Mouse (Mus musculus): Measurements from ENCODE around the gene Cpm.
"Not testable (repeated sequence)": the region's sequence is repeated elsewhere in the genome, so short reads cannot be mapped to it uniquely, and the experiment has no call there.

Cpm gene

DNA sequence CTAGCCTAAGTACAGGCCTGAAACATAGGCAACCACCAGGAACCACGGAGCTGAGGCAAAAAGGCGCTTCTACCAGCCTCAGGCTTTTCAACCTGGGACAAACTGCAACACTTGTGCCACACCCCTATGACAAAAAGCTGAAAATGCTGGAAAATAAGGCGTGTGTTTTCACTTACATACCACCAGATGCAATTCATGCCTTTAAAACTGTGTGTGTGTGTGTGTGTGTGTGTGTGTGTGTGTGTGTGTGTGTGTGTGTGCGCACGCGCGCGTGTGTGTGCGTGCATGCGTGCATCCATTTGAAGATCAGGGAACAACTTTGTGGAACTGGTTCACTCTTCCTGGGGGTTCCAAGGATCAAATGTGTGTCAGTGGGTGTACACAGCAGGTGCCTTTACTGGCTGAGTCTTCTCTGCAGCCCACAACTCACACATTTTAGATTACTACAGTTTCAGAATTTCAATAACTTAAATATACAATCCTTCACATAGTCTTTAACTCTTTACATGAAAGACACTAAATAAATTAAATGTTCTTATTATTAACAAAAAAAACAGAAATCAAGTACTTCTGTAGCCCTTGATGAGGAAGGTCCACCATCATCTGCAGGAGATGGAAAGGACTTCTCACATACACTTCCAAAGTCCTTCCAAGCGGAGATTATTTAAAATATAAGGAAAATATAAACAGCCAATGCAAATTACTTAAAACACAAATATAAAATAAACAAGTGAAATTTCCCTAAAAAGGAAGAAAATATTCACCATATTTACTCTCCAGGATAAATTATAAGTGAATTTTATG, 60.2 kb downstream of the Cpm start:
- no peak for DNase-seq (ENCODE audit: low spot score)

DNA sequence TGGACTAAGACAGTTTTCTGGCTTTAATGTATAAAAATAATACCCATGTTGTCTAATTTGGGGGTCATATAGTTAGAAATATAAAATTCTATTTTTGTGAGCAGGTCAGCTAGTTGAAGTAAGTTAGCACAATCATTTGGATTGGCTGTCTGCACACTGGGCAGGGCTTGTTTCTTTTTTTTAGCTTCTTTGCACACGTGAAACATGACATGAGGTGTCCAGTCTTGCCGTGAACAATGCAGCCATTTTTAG, 60.7 kb downstream of the Cpm start:
- no peak for DNase-seq (ENCODE audit: low spot score)

DNA sequence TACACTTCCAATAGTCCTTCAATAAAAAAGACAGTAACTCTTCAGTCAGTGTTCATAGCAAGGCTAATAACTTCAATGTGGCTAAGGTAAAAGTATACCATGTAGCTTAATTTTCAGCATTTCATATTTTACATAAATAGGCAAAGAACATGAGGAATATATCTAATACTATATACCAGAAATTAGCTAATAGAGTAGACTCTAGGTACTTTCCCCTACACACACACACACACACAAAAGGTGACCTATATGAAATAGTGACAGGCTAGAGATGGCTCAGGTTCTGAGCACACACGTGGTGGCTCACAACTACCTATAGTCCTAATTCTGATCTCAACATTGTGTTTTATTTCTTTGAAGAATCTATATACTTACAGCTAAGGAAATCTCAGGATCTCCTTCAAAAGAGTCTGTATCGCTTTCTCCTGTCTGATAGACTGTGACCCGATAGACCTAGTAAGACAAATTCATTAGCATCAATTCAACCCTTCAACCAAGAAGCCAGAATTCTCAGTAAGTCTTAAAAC, 61.5 kb downstream of the Cpm start:
- no peak for DNase-seq (ENCODE audit: low spot score)

DNA sequence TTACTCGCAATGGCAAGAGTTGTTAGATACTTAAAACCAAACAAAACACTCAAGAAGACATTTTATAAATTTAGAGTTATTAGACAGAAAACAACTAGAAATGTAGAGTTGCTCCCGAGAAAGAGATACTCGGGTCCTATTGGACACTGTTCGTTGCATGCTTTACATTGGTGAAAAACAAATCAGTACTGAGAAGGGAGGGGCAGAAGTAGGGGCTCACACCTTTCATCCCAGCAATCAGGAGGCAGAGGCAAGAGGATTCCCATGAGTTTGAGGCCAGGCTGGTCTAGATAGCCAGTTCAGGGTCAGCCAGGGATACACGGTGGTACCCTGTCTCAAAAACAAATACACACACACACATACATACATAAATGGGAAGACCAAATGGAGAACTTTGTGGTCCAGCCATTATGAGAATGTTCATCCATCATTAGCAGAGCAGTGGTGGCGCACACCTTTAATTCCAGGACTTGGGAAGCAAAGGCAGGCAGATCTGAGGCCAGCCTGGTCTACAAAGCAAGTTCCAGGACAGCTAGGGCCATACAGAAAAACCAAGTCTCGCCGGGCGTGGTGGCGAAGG, 62.2 kb downstream of the Cpm start:
- DNase-seq (ENCODE audit: low spot score), result no peak

DNA sequence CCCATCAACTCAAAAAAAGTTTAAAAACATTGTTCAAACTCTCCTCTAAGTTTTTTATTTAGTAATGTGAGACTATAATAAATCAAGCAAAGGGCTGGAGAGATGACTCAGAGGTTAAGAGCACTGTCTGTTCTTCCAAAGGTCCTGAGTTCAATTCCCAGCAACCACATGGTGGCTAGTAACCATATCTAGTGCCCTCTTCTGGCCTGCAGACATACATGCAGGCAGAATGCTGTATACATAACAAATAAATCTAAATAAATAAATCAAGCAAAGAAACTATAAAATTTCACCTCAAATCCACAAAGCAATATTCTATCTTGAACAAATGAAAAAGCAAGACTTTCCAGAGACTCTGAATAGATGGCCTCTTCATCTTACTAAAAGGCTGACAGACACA, 62.9 kb downstream of the Cpm start:
- DNase-seq (ENCODE audit: low spot score), result no peak

DNA sequence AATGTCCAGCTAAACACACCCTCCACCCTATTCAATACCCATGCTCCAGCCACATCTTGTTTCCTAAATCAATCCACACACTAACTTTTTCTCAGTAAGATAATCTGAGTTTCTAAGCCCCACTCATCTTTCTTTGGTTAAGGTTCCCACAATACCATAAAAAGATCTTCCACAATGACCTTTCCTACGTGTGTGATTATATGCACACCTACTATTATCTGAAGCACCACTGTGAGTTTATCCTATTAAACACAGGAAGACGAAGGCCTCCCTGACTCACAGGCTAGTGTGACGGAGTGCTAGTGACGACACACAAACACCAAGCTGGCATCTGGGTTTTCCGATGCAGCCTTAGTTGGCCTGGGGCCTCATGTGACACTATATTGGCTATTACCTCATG, 63.7 kb downstream of the Cpm start:
- DNase-seq (ENCODE audit: low spot score), result no peak

DNA sequence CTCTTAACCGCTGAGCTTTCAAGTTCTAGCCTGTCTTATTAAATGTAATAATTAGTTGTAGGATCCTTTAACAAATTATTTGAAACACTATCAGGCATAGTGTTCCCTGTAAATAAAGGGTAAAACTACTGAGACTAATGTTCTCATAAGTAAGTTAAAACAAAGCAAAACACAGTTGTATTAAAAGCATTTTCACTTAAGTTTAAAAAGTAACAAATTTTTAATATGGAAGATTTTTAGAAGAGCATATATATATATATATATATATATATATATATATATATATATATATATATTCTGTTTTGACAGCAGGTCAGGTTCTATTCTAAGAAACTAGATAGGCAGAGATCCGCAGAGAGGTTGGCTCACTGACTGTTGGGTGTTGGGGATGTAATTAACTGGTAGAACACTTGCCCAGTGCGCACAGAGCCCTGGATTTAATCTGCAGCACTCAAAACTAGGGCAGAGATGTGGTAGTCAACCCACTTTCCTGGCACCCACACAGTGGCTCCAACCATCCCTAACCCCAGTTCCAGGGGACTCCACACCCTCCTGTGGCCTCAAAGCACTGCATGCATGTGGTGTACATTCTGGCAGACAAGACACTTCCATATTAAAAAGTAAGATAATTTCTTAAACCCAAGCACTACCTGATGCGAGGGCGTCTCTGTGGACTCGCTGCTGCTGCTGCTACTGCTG, 65.1 kb downstream of the Cpm start:
- no peak for DNase-seq (ENCODE audit: low spot score)

DNA sequence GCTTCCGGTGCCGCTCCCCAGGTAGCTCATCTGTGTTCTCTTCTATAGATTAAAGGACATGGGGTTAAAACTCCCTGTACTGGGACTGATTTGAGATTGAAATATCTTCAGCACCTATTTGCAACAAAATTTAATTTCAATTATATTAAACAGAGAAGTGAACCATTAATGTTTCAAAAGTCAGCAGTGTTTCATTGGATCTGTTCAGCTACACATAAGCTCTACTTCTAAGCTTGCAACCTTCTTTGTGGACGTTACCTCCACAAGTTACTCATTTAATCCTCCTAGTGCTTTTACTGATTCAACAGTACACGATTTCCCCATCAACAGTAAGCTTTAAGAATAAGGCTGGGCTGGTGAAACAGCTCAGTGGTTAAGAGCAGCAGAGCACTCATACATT, 65.7 kb downstream of the Cpm start:
- DNase-seq (ENCODE audit: low spot score), result no peak

DNA sequence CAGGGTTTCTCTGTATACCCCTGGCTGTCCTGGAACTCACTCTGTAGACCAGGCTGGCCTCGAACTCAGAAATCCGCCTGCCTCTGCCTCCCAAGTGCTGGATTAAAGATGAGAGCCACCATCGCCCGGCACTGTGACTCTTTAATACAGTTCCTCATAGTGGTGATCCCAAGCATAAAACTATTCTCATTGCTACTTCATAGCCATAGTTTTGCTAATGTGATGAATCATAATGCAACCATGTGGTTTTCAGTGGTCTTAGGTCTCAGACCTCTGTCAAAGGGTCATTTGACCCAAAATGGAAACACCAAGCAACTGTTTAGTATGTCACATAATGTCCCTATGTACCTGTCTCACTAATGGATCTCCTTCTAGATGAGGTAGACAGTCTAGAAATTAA, 66.3 kb downstream of the Cpm start:
- no peak for DNase-seq (ENCODE audit: low spot score)

DNA sequence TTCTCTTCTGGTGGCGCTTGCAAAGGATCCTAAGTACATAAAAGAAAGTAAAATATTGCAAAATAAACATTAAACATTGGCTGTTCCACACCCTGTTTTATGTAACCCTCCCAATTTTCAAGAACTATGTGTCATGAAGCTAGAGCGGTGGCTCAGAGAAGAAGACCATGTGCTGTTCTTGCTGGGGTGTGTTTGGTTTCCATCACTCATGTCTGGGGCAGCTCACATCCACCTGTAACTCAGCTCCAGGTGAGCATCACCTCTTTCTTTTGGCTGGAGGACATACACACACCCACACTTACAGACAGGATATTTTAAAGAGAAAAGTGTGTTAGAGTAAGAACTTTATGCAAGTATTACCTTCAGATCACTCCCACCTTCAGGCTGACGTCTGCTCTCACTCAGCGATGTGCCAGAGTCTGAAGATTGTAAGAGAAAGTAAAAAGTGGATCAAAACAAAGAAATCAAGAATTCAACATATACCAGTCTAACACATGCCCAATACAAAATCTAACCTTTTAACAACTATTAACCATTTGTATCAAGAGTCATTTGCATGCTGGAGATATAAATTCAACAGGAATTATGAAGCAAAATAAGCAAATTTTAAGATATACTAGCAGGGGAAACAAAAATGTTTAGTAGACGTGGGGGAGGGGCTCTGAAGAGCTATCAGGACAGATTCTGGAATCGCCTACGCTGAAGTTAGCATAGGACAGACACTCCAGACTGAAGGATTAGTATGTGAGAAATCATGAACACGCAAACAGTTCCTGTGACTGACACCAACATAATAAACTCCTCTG, 66.9 kb downstream of the Cpm start:
- DNase-seq (ENCODE audit: low spot score), result no peak

DNA sequence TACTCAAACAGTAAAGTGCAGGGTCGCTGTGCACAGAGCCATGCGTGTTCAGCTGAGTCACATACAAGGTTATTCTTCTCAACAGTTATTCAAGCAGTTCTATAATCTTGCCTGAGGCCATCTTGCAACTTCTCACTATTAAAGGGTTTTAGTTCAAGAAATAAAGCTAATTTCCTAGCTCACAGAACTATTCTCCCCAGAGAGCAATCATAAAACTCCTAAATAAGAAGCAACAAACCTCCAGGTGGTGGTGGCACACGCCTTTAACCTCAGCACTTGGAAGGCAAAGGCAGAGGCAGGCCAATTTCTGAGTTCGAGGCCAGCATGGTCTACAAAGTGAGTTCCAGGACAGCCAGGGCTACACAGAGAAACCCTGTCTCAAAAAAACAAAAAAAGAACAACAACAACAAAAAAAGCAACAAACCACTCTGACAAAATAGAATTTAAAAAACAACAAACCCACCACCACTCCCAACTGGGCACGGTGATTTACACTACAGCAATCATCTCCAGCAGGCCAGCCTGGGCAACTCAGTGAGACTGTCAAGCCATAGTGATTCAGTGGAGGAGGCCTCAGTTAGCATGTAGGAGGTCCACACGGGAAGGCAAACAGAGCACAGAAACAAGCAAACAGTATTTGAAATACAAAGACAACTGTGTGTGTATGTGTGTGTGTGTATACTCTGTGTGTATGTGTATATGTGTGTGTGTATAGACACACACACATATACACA, 67.7 kb downstream of the Cpm start:
- no peak for DNase-seq (ENCODE audit: low spot score)

DNA sequence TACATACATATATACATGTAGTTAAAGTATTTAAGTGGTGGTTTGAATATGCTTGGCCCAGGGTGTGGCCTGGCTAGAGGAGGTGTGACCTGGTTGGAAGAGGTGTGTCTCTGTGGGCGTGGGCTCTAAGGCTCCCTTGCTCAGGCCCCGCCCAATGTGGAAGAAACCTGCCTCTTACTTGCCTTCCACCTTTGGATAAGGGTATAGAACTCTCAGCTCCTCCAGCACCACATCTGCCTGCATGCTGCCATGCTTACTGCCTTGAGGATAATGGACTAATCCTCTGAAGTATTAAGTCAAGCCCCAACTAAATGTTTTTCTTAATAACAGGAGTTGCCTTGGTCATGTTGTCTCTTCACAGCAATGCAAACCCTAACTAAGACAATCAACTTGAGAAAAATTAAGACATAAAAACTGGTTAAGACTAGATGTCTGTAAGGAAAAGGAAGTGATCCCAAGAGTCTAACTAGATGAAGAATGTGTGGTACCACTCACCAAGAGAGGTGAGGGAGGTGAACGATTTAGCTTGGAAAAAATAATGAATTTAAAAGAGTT, 68.3 kb downstream of the Cpm start:
- DNase-seq (ENCODE audit: low spot score), result no peak

DNA sequence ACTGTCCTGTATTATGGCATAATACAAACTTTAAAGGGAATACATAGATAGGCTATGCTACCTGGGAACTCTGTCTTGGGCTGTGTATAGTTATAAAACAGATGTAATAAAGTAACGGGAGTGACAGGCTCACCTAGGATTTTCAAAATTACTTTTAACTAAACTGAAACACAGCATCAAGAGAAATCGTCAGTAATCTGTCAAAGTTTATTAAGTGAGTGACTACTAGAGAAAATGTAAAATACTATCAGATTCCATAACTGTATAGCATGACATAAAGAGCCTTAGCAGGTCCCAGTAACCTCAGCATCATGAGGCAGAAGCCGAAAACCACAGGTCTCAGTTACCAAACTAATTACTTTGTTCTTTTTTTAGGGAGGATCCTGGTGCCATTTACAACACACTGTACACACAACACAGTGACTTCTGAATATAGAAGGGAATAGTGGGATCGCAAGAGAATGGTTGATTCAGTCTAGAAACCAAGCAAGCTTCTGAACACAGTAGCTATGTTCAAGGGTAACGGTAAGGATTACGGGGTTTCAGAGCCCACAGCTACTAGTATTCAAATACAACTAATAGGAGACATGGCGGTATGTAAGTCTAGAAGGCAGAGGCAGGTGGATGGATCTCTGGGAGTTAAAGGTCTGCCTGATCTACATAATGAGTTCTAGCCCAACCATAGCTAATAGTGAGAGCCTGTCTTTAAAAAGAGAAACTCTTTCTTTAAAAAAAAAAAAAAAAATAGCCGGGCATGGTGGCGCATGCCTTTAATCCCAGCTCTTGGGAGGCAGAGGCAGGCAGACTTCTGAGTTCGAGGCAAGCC, 69.2 kb downstream of the Cpm start:
- no peak for DNase-seq (ENCODE audit: low spot score)

DNA sequence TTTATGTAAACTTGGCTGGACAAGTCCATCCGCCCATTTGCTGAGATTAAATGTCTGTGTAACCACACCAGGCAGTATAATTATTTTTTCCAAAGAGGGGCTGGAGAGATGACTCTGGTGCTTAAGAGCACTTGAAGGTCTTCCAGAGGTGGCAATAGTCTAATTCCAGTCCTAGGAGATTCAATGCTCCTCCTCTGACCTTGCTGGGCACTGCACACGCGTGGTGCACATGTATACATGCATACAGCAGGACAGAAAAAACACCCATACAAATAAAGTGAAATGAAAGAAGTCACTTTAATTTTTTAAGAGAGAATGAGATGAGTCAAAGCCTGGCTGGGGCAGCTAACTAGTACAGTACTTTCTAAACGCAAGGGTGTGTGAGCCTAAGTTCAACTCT, 70.6 kb downstream of the Cpm start:
- DNase-seq (ENCODE audit: low spot score), result no peak

DNA sequence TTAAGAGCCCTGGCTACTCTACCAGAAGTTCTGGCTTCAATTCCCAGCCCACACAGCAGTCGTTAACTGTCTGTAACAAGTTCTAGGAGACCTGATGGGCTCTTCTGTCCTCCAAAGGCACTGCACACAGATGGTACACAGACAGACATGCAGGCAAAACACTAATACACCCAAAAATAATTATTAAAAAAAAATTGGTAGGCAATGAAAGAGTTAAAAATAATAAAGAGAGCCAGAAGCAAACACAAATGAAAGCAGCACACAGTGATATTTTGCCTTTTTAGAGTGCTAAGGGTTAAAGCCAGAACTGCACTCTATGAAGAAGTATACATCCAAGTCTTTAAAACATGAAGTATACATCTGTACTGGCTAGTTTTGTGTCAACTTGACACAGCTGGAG, 71.2 kb downstream of the Cpm start:
- no peak for DNase-seq (ENCODE audit: low spot score)

DNA sequence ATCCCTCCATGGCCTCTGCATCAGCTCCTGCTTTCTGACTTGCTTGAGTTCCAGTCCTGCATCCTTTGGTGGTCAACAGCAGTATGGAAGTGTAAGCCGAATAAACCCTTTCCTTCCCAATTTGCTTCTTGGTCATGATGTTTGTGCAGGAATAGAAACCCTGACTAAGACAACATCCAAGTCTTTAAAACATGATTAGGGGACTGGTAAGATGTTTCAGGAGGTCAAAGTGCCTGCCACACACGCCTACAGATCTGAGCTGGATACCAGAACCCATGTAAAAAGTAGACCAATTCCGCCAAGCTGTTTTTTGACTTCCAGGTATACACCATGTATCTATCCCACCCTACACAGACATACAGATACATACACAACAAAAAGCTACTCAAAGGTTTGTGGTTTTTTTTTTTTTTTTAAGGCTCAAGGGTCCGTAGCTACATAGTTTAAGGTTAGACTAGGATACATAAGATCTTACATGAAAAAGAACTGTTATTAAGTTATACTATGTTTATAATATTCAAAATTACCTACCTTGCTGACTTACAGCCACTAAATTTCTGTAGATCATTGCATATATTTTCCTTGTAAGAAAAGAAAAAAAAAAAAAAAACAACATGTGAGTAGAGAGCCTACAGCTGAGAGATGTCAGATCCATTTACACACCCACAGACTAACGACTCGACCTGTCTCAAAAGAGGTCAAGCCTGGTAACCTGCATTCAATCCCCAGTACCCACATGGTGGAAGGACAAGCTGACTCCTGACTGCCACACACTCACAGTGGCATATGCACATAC, 71.9 kb downstream of the Cpm start:
- no peak for DNase-seq (ENCODE audit: low spot score)

DNA sequence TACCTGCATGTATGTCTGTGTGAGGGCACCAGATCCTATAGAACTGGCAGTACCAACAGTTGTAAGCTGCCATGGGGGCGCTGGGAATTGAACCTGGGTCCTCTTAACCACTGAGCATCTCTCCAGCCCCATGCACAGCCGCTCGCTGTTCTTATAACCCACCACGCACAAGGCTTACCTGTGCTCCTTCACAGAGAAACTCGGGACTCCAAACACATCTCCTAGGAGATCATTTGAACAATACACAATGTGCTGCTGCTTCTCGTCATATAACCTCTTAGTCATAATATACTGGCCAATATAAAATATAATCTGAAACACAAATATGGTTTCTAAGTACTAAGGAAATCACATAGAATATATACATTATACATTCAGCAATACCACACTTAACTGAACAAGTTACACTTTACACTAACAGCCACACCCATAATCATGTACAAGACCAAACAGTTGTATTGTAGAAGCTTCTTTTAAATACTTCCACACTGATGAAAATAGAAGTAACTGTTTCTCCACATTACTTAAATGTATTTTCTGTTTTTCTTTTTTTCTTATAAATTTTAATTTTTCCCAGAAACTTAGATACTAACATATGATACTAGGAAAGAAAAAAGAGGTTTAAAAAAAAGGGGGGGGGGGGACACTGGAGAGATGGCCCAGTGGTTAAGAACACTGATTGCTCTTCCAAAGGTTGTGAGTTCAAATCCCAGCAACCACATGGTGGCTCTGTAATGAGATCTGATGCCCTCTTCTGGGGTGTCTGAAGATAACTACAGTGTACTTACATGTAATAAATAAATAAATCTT, 72.9 kb downstream of the Cpm start:
- DNase-seq (ENCODE audit: low spot score), result no peak

DNA sequence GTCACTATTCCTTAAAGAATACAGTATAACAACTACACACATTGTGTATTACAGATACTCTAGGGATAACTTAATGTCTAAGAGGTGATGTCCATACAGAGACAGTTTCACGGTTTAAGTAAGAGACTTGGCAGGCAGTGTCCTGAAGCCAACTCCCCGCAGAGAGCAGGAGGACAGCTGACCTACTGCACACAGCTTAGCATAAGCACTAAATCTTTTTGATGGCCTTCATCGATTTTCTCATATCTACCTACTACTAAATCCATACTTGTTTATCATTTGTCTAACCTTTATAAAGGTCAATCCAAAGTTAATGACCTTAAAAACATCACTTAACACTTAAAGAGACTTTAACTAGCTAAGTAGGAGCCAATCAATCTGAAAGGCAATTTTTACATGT, 74.2 kb downstream of the Cpm start:
- DNase-seq (ENCODE audit: low spot score), result no peak

DNA sequence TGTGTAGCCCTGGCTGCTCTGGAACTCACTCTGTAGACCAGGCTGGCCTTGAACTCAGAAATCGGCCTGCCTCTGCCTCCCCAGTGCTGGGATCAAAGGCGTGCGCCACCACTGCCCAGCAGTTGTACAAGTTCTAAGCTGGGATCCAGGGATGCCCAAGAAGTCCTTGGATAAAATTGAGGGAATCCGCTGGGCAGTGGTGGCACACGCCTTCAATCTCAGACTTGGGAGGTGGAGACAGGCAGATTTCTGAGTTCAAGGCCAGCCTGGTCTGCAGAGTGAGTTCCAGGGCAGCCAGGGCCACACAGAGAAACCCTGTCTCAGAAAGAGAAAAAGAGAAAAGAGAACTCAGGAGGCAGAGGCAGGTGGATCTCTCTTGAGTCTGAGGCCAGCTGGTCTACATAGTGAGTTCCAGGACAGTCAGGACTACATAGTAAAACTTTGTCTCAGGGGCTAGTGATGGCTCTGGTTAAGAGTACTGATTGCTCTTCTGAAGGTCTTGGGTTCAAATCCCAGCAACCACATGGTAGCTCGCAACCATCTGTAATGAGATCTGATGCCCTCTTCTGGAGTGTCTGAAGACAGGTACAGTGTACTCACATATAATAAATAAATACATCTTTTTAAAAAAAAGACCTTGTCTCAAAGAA, 75.1 kb downstream of the Cpm start:
- not testable (repeated sequence) for DNase-seq (ENCODE audit: low spot score)
